Mouse (Mus musculus) urinary bladder, postnatal 4 days (tissue): ENCODE measurements around the gene Nr1h2.

Experiments used
- DNase-seq, 2 experiments: peaks; one replicate each; pipeline ENCODE4 v3.0.0; 2021 to 2022; ENCODE audit warnings: low spot score in 2 of 2

Gene Nr1h2

GRCm38 (mm10) chr7:44549621-44550408 lies 3.9 kb downstream of the Nr1h2 start:
- DNase-seq, result no peak

GRCm38 (mm10) chr7:44548497-44549087 lies 5.2 kb downstream of the Nr1h2 start, which contains the start of gene Pold1:
Gene Pold1, minus strand, starts transcription at chr7:44548849.
- peak; percentile 99 to 100 for DNase-seq

GRCm38 (mm10) chr7:44547725-44548124 lies 6.0 kb downstream of the Nr1h2 start:
- DNase-seq, result peak in 1 of 2 experiments; percentile 49

- DNase-seq, result no peak
These were observed 6.7 kb downstream of the Nr1h2 start for GRCm38 (mm10) chr7:44547041-44547440.

GRCm38 (mm10) chr7:44546274-44546673 lies 7.5 kb downstream of the Nr1h2 start:
- DNase-seq, result no peak

GRCm38 (mm10) chr7:44543071-44543470 lies 10.7 kb downstream of the Nr1h2 start:
- no peak for DNase-seq

GRCm38 (mm10) chr7:44542555-44542954 lies 11.2 kb downstream of the Nr1h2 start:
- no peak for DNase-seq

- DNase-seq, result peak in 1 of 2 experiments; percentile 59
These were observed 14.8 kb downstream of the Nr1h2 start for GRCm38 (mm10) chr7:44538756-44539624.

- DNase-seq, result peak in 1 of 2 experiments; percentile 61
These were observed 16.3 kb downstream of the Nr1h2 start for GRCm38 (mm10) chr7:44537496-44537895.

GRCm38 (mm10) chr7:44537009-44537408 lies 16.7 kb downstream of the Nr1h2 start:
- DNase-seq, result no peak

GRCm38 (mm10) chr7:44536590-44536968 lies 17.2 kb downstream of the Nr1h2 start:
- DNase-seq, result peak in 1 of 2 experiments; percentile 64

- DNase-seq, result peak in 1 of 2 experiments; percentile 56
These were observed 17.8 kb downstream of the Nr1h2 start for GRCm38 (mm10) chr7:44535657-44536589.

GRCm38 (mm10) chr7:44534656-44535441 lies 18.9 kb downstream of the Nr1h2 start:
- DNase-seq, result no peak

GRCm38 (mm10) chr7:44534242-44534641 lies 19.5 kb downstream of the Nr1h2 start:
- no peak for DNase-seq

GRCm38 (mm10) chr7:44533746-44534045 lies 20.1 kb downstream of the Nr1h2 start:
- no peak for DNase-seq

- DNase-seq, result no peak
These were observed 20.6 kb downstream of the Nr1h2 start for GRCm38 (mm10) chr7:44532918-44533745.

- no peak for DNase-seq
These were observed 21.6 kb downstream of the Nr1h2 start, which contains the start of gene Spib for GRCm38 (mm10) chr7:44531946-44532732. Gene Spib, minus strand, starts transcription at chr7:44532071.

GRCm38 (mm10) chr7:44531207-44531606 lies 22.5 kb downstream of the Nr1h2 start:
- DNase-seq, result no peak

- no peak for DNase-seq
These were observed 23.2 kb downstream of the Nr1h2 start for GRCm38 (mm10) chr7:44530507-44530906.
